13 mouse cellular contexts compared by ENCODE assay signal in the genomic region with DNA sequence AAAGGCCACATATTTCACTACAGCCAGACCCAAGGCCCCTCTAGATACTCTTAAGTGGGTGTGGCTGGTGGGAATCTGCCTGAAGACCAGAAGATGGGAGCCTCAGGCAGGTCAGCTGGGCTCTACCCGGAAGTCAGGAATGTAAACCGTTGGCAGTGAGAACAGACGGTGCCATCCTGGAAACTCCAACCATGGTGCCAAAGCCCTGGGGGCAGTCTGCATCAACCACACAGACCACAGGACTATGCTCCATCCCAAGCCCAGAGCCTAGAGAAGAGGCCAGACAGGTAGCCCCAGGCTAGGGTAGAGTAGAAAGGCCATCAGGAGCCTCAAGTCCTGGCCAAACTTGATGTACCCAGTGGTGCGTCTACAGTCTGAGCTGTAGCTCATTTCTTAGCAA. TPM values are rescaled to one million over a fixed set of nuclear protein-coding genes. Genes with fewer than 3 reads are reported as not detected.
DNase-seq lines count a peak whose midpoint lies in the region; ATAC-seq and TF ChIP-seq lines count a peak whose summit lies in the region.
"Had no signal": no experiment of that assay in that cellular context is flagged by ENCODE, and none has a peak within 500 bp of the region (broad histone marks: within the 10 kb centered on the region; RNA-seq: fewer than 3 reads in every experiment).

No protein-coding gene starts in this region.

- H3K9me3 ChIP-seq in intestine, embryonic 14.5 days (ENCODE audit: control insufficient read depth, low read length): no peaks in the 10 kb centered on the region
- no peaks in the 10 kb centered on the region for H3K9me3 ChIP-seq in intestine, postnatal 0 days (ENCODE audit: control insufficient read depth)
- no peaks in the 10 kb centered on the region for H3K9me3 ChIP-seq in embryonic facial prominence, embryonic 13.5 days
- no peaks in the 10 kb centered on the region for H3K9me3 ChIP-seq in liver, embryonic 12.5 days (replicated peaks)

- no peak for TF ChIP-seq CTCF in intestine, postnatal 0 days (IDR thresholded peaks at IDR 0.05; ENCODE audit: low read depth)

- H3K9ac ChIP-seq in intestine, embryonic 14.5 days (ENCODE audit: low read length): no peak overlapping the region
- H3K9ac ChIP-seq in intestine, postnatal 0 days (ENCODE audit: low read depth, low read length): no peak overlapping the region
- no peak overlapping the region for H3K9ac ChIP-seq in embryonic facial prominence, embryonic 13.5 days
- peak overlapping the region; percentile 65 for H3K9ac ChIP-seq in liver, embryonic 12.5 days

- H3K27me3 ChIP-seq in intestine, embryonic 14.5 days (replicated peaks; ENCODE audit: control insufficient read depth, insufficient read depth, low read length): no peaks in the 10 kb centered on the region
- H3K27me3 ChIP-seq in intestine, postnatal 0 days (replicated peaks; ENCODE audit: control insufficient read depth, insufficient read depth, low read length): no peaks in the 10 kb centered on the region
- no peaks in the 10 kb centered on the region for H3K27me3 ChIP-seq in embryonic facial prominence, embryonic 13.5 days
- no peaks in the 10 kb centered on the region for H3K27me3 ChIP-seq in liver, embryonic 12.5 days (replicated peaks)

- peaks cover 45% of the 10 kb centered on the region for H3K36me3 ChIP-seq in intestine, embryonic 14.5 days (ENCODE audit: control insufficient read depth, insufficient read depth, low read length)
- H3K36me3 ChIP-seq in intestine, postnatal 0 days (ENCODE audit: control insufficient read depth, insufficient read depth): peaks cover 30% of the 10 kb centered on the region; the same call in 1 of the 2 replicates
- peaks cover 56% of the 10 kb centered on the region for H3K36me3 ChIP-seq in embryonic facial prominence, embryonic 13.5 days
- peaks cover 91% of the 10 kb centered on the region for H3K36me3 ChIP-seq in liver, embryonic 12.5 days

- H3K4me2 ChIP-seq in intestine, embryonic 14.5 days (ENCODE audit: low read length): peak overlapping the region; percentile 4; the same call in 1 of the 2 replicates
- H3K4me2 ChIP-seq in intestine, postnatal 0 days (replicated peaks; ENCODE audit: low read depth): no peak overlapping the region
- H3K4me2 ChIP-seq in embryonic facial prominence, embryonic 13.5 days: no peak overlapping the region
- H3K4me2 ChIP-seq in liver, embryonic 12.5 days: peak overlapping the region; percentile 69

- no peak for DNase-seq in intestine, embryonic 14.5 days (ENCODE audit: low spot score)
- peak; percentile 50 for DNase-seq in Muller cell, postnatal 12 days (ENCODE audit: inconsistent ontology term)
- no peak for DNase-seq in adrenal gland, postnatal 36 days
- no peak for DNase-seq in adrenal gland, postnatal 10 days
- no peak for DNase-seq in gastrocnemius, adult 8-10 months (ENCODE audit: low spot score in 2 of 2)
- DNase-seq: kidney, adult 9 months; thymus, adult 2 months had no signal

- no peak overlapping the region for H3K4me3 ChIP-seq in intestine, embryonic 14.5 days (ENCODE audit: low read depth, low read length)
- no peak overlapping the region for H3K4me3 ChIP-seq in intestine, postnatal 0 days (ENCODE audit: low read depth, low read length)
- H3K4me3 ChIP-seq in embryonic facial prominence, embryonic 13.5 days: no peak overlapping the region
- peak overlapping the region; percentile 4; the same call in 1 of the 2 replicates for H3K4me3 ChIP-seq in liver, embryonic 12.5 days

- WGBS in intestine, embryonic 14.5 days: 59% methylated on average over 4 of the region's 4 CpGs
- WGBS in intestine, postnatal 0 days: 73% methylated on average over 4 of the region's 4 CpGs
- 58% methylated on average over 4 of the region's 4 CpGs for whole genome bisulfite sequencing in embryonic facial prominence, embryonic 13.5 days
- 72% methylated on average over 4 of the region's 4 CpGs for WGBS in liver, embryonic 12.5 days (ENCODE audit: insufficient replicate concordance)

- H3K27ac ChIP-seq in intestine, embryonic 14.5 days (ENCODE audit: low read depth): peak overlapping the region; percentile 71
- H3K27ac ChIP-seq in intestine, postnatal 0 days (ENCODE audit: low read depth, low read length): no peak overlapping the region; the same call in 1 of the 2 replicates
- H3K27ac ChIP-seq in embryonic facial prominence, embryonic 13.5 days: peak overlapping the region; percentile 72
- H3K27ac ChIP-seq in liver, embryonic 12.5 days: peak overlapping the region; percentile 98

- H3K4me1 ChIP-seq in intestine, embryonic 14.5 days (replicated peaks; ENCODE audit: control insufficient read depth, insufficient read depth, low read length): peaks cover 30% of the 10 kb centered on the region
- H3K4me1 ChIP-seq in intestine, postnatal 0 days (replicated peaks; ENCODE audit: control insufficient read depth, insufficient read depth, low read length): 0 out of 2 replicates have a peak, but pooled peaks cover 2% of the 10 kb centered on the region
- H3K4me1 ChIP-seq in embryonic facial prominence, embryonic 13.5 days: peaks cover 28% of the 10 kb centered on the region
- peaks cover 90% of the 10 kb centered on the region for H3K4me1 ChIP-seq in liver, embryonic 12.5 days

- no peak for ATAC-seq in intestine, embryonic 14.5 days (replicated peaks; ENCODE audit: low FRiP score, low TSS enrichment, low read depth)
- no peak for ATAC-seq in intestine, postnatal 0 days
- ATAC-seq in embryonic facial prominence, embryonic 13.5 days (ENCODE audit: insufficient number of reproducible peaks, insufficient read depth, low FRiP score, low TSS enrichment, low read depth): no peak
- no peak for ATAC-seq in liver, embryonic 12.5 days
- ATAC-seq: forebrain, embryonic 16.5 days; midbrain, embryonic 16.5 days had no signal

RNA-seq across cellular contexts. Expression of gene Plekho2, which starts 24.2 kb away (rescaled TPM):
- 11.9 and 12.6 TPM in 2 replicates for polyA plus RNA-seq in intestine, embryonic 14.5 days (2014; fragmentation: Nextera tagmentation; extraction: Ambion mirVana)
- 6.6 and 6.7 TPM in 2 replicates for polyA plus RNA-seq in intestine, postnatal 0 days (2015; fragmentation: Nextera tagmentation; extraction: Ambion mirVana)
- 12.6 TPM in 2 replicates for polyA plus RNA-seq in embryonic facial prominence, embryonic 13.5 days (2015; fragmentation: Nextera tagmentation; extraction: Ambion mirVana)
- polyA plus RNA-seq in liver, embryonic 12.5 days (2016; fragmentation: Nextera tagmentation; extraction: Ambion mirVana): 37.2 and 39.1 TPM in 2 replicates
- total RNA-seq in adrenal gland, postnatal 36 days (2021): 10 to 100 TPM; 56.6 to 71.5 TPM
- 10 to 100 TPM; 32.5 to 37.8 TPM for total RNA-seq in adrenal gland, postnatal 10 days (2021)
- 1 to 10 TPM; 2.7 to 4.0 (median 3.0) TPM for total RNA-seq in gastrocnemius, adult 8-10 months (2022)

RNA-seq across cellular contexts. Expression of gene Pif1, which starts 31.3 kb away (rescaled TPM):
- 8.1 and 9.9 TPM in 2 replicates for polyA plus RNA-seq in intestine, embryonic 14.5 days (2014; fragmentation: Nextera tagmentation; extraction: Ambion mirVana)
- polyA plus RNA-seq in intestine, postnatal 0 days (2015; fragmentation: Nextera tagmentation; extraction: Ambion mirVana): 1.2 and 1.8 TPM in 2 replicates
- polyA plus RNA-seq in embryonic facial prominence, embryonic 13.5 days (2015; fragmentation: Nextera tagmentation; extraction: Ambion mirVana): 15.4 and 18.4 TPM in 2 replicates
- 16.1 and 17.4 TPM in 2 replicates for polyA plus RNA-seq in liver, embryonic 12.5 days (2016; fragmentation: Nextera tagmentation; extraction: Ambion mirVana)
- total RNA-seq in adrenal gland, postnatal 36 days (2021): under 1 TPM; 0.46 to 0.92 TPM
- total RNA-seq in adrenal gland, postnatal 10 days (2021): 1 to 10 TPM; 2.0 to 3.3 TPM
- not detected for total RNA-seq in gastrocnemius, adult 8-10 months (2022)

RNA-seq across cellular contexts. Expression of gene Ankdd1a, which starts 35.6 kb away (rescaled TPM):
- polyA plus RNA-seq in intestine, embryonic 14.5 days (2014; fragmentation: Nextera tagmentation; extraction: Ambion mirVana): not detected in 2 replicates
- polyA plus RNA-seq in intestine, postnatal 0 days (2015; fragmentation: Nextera tagmentation; extraction: Ambion mirVana): not detected in 2 replicates
- not detected in 2 replicates for polyA plus RNA-seq in embryonic facial prominence, embryonic 13.5 days (2015; fragmentation: Nextera tagmentation; extraction: Ambion mirVana)
- not detected in 2 replicates for polyA plus RNA-seq in liver, embryonic 12.5 days (2016; fragmentation: Nextera tagmentation; extraction: Ambion mirVana)
- 1 to 10 TPM; 2.0 to 3.4 TPM for total RNA-seq in adrenal gland, postnatal 36 days (2021)
- under 1 TPM in 1 of 2 experiments, not detected in 1; 0.45 TPM for total RNA-seq in adrenal gland, postnatal 10 days (2021)
- total RNA-seq in gastrocnemius, adult 8-10 months (2022): not detected
- polyA plus RNA-seq: heart, postnatal 0 days had no signal

Comparison
In these comparisons a context has a peak if more than half of its experiments do, and no peak if none do; other contexts are left out.
1. H3K4me2 ChIP-seq: peak in intestine, embryonic 14.5 days (single experiment) and liver, embryonic 12.5 days (single experiment); none in intestine, postnatal 0 days (single experiment) and embryonic facial prominence, embryonic 13.5 days (single experiment).